Mouse (Mus musculus) limb, embryonic 12.5 days (tissue): ENCODE measurements around the gene Defb7. TPM values are rescaled to one million over a fixed set of nuclear protein-coding genes. Genes with fewer than 3 reads are reported as not detected.

Experiments used
- ATAC-seq: fragments of 200-750 bp; cut with Nextera tagmentation; 2 replicates; pipeline ENCODE4 v1.8.0; 2017; ENCODE audit warnings: low read depth, moderate TSS enrichment; ENCODE audit not compliant: insufficient number of reproducible peaks, insufficient read depth, low FRiP score, low TSS enrichment
- H3K27ac ChIP-seq: fragments of 300-500 bp; sonication (generic); 2 replicates; pipeline ENCODE4 v1.5.1; 2016; ENCODE audit warnings: mild to moderate bottlenecking, moderate library complexity
- H3K27me3 ChIP-seq: fragments of 300-500 bp; sonication (generic); 2 replicates; pipeline ENCODE4 v1.6.1; 2016; ENCODE audit warnings: mild to moderate bottlenecking, moderate library complexity
- H3K36me3 ChIP-seq: fragments of 300-500 bp; sonication (generic); 2 replicates; pipeline ENCODE4 v1.6.1; 2016; ENCODE audit warnings: mild to moderate bottlenecking, moderate library complexity
- H3K4me1 ChIP-seq: fragments of 300-500 bp; sonication (generic); replicated peaks from 2 replicates; pipeline ENCODE4 v1.6.1; 2016
- H3K4me2 ChIP-seq: fragments of 300-500 bp; sonication (generic); 2 replicates; pipeline ENCODE4 v1.6.1; 2016; ENCODE audit warnings: mild to moderate bottlenecking, moderate library complexity
- H3K4me3 ChIP-seq: fragments of 300-500 bp; sonication (generic); replicated peaks from 2 replicates; pipeline ENCODE4 v1.5.1; 2016; ENCODE audit warnings: mild to moderate bottlenecking
- H3K9ac ChIP-seq: fragments of 300-500 bp; sonication (generic); replicated peaks from 2 replicates; pipeline ENCODE4 v1.6.1; 2016; ENCODE audit warnings: mild to moderate bottlenecking, moderate library complexity
- H3K9me3 ChIP-seq: fragments of 300-500 bp; sonication (generic); 2 replicates; pipeline ENCODE4 v1.6.1; 2016; ENCODE audit warnings: mild to moderate bottlenecking, moderate library complexity
- WGBS: fragments of 180-500 bp; shearing (Covaris S2); methylation state at CpG from one replicate; pipeline ENCODE4 v1.1.7; 2016; 5-methylcytosine and 5-hydroxymethylcytosine counted together
- microRNA-seq: library from miRNA; unstranded; fragments of <30 nt; microRNA quantifications from one replicate; pipeline ENCODE4, GENCODE M21; 2017
- polyA plus RNA-seq: library from polyadenylated mRNA; unstranded; fragments of >200 nt; fragmentation: Nextera tagmentation; extraction: Ambion mirVana; gene quantifications from 2 replicates; pipeline ENCODE4 v1.2.1, GENCODE M21; 2016

Defb7 gene
- not detected in 2 replicates for polyA plus RNA-seq

DNA sequence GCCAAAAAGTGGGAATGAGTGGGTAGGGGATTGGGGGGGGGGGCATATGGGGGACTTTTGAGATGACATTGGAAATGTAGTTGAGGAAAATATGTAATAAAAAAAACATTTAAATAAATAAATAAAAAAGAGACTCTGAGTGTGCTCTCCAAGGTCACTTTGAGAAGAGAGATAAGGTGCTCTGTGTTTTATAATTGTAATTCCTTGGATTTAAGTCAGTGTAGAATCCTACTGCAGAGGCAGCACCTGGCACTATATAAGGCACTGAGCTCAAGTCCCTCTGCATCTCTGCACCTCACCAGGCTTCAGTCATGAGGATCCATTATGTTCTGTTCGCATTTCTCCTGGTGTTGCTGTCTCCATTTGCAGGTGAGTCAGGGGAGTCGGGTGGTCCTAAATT lies at the start of gene Defb7:
TSS of gene Defb7 (plus strand) at position 301 of the 400 bp plus-strand sequence.
- Histone ChIP-seq H3K27ac (no peak within 1 kb of the TSS), H3K9me3 (peaks cover 7% of the 10 kb centered on the region; the same call in 1 of the 2 replicates), H3K36me3 (no peaks in the 10 kb centered on the region), H3K9ac (no peak within 1 kb of the TSS), H3K4me1 (no peaks in the 10 kb centered on the region), H3K27me3 (no peaks in the 10 kb centered on the region), H3K4me3 (no peak within 1 kb of the TSS), H3K4me2 (no peak within 1 kb of the TSS)
- 96% methylated on average over 2 of the region's 2 CpGs for WGBS
- ATAC-seq: no peak

DNA sequence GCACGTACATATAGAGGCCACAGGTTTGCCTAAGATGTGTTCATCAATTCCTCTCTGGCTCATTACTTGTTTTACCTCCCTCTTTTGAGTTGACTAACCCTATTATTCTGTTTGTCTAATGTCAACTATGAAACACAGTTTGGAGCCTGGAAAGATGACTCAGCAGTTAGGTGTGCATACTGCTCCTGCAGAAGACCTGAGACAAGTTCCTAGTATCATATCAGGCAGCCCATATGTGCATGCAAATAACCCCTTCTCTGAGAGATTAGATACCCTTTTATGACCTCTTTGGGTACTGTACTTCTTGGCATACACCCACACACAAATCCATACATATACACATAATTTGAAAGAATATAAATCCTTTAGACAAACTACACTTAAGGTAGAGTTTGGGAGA lies 48.5 kb upstream of the Defb7 start:
- peaks cover 25% of the 10 kb centered on the region for H3K9me3 ChIP-seq
- no peak overlapping the region for H3K4me2 ChIP-seq
- ATAC-seq: no peak
- no peak overlapping the region for H3K27ac ChIP-seq
- whole genome bisulfite sequencing: 71% methylated on average over 1 of the region's 1 CpGs
- H3K9ac ChIP-seq: no peak overlapping the region
- H3K4me3 ChIP-seq: no peak overlapping the region
- no peaks in the 10 kb centered on the region for H3K27me3 ChIP-seq
- no peaks in the 10 kb centered on the region for H3K36me3 ChIP-seq
- H3K4me1 ChIP-seq: no peaks in the 10 kb centered on the region

DNA sequence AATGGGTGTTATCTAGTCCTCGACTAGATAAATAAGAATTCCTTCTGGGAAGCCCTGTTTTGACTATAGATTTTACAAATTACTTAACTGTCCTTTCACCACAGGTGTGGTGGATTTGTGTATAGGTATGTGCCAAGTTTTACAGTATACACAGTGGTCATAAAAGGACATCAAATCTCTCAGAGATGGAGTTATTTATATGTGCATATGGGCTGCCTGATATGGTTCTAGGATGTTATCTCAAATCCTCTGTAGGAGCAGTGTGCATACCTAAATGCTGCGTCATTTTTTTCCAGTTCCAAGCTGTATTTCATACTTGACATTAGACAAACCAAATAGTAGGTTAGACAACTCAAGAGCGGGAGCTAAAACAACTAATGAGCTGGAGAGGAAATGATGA lies 33.5 kb upstream of the Defb7 start:
- no peak for ATAC-seq
- no peak overlapping the region for H3K4me2 ChIP-seq
- no peaks in the 10 kb centered on the region for H3K27me3 ChIP-seq
- no peaks in the 10 kb centered on the region for H3K36me3 ChIP-seq
- no peak overlapping the region for H3K4me3 ChIP-seq
- H3K27ac ChIP-seq: no peak overlapping the region
- H3K4me1 ChIP-seq: no peaks in the 10 kb centered on the region
- peaks cover 33% of the 10 kb centered on the region for H3K9me3 ChIP-seq
- 88% methylated on average over 3 of the region's 3 CpGs for WGBS
- H3K9ac ChIP-seq: no peak overlapping the region

DNA sequence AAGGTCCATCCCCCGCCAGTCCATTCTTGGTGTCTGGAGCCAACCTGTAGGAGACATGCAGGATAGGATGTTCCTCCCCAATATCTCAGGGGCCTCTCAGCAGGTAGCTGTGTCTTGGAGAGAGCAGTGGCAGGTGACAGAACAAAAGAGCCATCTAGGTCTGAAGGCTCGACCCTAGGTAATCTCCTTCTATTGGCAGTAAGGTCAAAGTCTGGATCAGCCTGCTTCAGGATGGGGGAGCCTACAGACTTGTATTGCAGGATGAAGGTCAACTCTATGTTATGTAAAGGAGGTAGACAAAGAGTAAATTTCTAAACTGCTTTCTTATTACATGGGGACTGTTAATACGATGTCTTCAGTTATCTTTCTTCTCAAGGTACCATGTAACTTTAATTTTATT lies 25.9 kb upstream of the Defb7 start:
- peaks cover 19% of the 10 kb centered on the region; the same call in 1 of the 2 replicates for H3K9me3 ChIP-seq
- no peak overlapping the region for H3K27ac ChIP-seq
- no peak overlapping the region for H3K4me3 ChIP-seq
- no peak overlapping the region for H3K4me2 ChIP-seq
- no peaks in the 10 kb centered on the region for H3K27me3 ChIP-seq
- H3K36me3 ChIP-seq: no peaks in the 10 kb centered on the region
- no peak overlapping the region for H3K9ac ChIP-seq
- no peaks in the 10 kb centered on the region for H3K4me1 ChIP-seq
- ATAC-seq: no peak
- 86% methylated on average over 3 of the region's 3 CpGs for WGBS

DNA sequence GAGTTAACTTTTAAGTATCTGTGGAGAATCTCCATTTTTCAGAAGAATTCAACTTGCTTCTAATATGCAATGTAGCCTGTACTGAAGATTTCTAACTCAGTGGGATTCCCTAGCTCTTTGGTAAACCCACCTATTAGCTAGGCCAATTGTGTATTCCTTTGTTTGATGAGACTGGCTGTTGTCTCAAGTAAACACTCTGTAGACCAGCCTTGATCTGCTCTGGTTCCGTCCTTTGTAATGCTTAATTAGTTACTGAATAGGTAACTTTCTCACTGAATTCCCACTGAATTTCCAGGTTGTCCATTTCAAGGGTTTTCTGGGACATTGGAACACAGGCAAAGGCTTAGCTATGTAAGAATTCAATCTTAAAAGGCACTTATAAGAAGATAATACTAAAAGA lies 5.6 kb downstream of the Defb7 start:
- Histone ChIP-seq H3K4me1 (no peaks in the 10 kb centered on the region), H3K27me3 (no peaks in the 10 kb centered on the region), H3K36me3 (no peaks in the 10 kb centered on the region), H3K4me3 (no peak overlapping the region), H3K27ac (no peak overlapping the region), H3K4me2 (no peak overlapping the region), H3K9ac (no peak overlapping the region), H3K9me3 (peaks cover 54% of the 10 kb centered on the region)
- WGBS: 85% methylated on average over 1 of the region's 1 CpGs
- no peak for ATAC-seq

DNA sequence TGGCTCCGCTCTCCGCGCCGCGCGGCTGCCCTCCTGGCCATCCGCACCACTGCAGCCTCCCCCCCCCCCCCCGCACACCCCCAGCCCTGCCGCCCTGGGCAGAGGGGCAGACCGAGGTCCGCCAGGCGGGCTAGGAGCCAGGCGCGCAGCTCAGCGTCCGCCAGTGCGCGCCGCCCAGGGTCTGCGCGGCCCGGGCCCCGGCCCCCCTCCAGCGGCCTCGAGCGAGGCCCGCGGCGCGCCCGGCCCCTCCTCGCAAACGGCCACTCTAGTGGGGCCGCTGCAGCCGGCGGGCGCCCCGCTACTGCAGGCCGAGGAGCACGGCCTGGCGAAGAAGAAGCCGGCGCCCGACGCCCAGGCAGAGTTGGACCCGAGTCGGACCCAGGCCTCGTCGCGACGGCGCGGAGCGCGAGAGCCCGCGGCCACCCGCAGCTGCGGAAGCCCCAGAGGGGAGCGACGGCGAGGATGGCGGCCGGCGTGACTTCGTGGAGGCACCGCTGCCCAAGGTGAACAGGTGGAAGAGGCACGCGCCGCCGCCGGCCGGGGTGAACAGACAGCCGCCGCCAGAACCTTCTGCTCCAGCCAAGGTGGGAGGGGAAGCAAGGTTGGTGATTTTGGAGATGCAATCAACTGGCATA lies 40.4 kb downstream of the Defb7 start:
- H3K9ac ChIP-seq: peak overlapping the region; percentile 34; the same call in 1 of the 2 replicates
- 10% methylated on average over 65 of the region's 75 CpGs for WGBS
- H3K4me3 ChIP-seq: peak overlapping the region; percentile 39
- H3K27me3 ChIP-seq: peaks cover 35% of the 10 kb centered on the region
- H3K4me1 ChIP-seq: no peaks in the 10 kb centered on the region
- ATAC-seq: peak; percentile 73; the same call in 1 of the 2 replicates
- no peaks in the 10 kb centered on the region for H3K36me3 ChIP-seq
- H3K9me3 ChIP-seq: peaks cover 31% of the 10 kb centered on the region
- H3K27ac ChIP-seq: no peak overlapping the region
- H3K4me2 ChIP-seq: peak overlapping the region; percentile 63

DNA sequence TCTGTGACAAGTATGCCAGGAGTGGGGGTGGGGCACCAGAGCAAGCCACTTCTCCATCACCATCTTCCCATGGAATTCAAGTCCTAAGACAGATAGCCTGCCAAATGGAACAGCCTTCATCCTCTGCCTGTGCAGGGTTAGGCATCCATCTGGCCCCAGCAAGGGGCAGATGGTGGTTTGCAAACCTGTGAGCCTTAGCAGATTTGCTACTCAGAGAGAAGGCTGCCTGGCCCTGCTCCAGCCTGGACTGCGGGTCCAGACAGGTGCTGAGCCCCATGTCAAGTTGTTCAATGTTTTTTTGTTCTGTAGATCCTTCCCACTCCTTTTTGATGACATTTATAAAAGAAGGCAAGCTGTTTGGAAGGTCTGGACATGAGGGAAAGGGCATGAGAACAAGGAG lies 45.5 kb downstream of the Defb7 start:
- no peaks in the 10 kb centered on the region for H3K36me3 ChIP-seq
- no peak overlapping the region for H3K4me2 ChIP-seq
- no peak overlapping the region for H3K9ac ChIP-seq
- H3K4me1 ChIP-seq: no peaks in the 10 kb centered on the region
- H3K27ac ChIP-seq: no peak overlapping the region
- 83% methylated on average over 1 of the region's 1 CpGs for WGBS
- H3K9me3 ChIP-seq: peaks cover 47% of the 10 kb centered on the region
- H3K4me3 ChIP-seq: no peak overlapping the region
- ATAC-seq: no peak
- H3K27me3 ChIP-seq: peaks cover 16% of the 10 kb centered on the region

Small RNA genes within 50 kb of the gene (microRNA-seq; reads per million reads assigned to microRNA genes)
- not detected for gene Gm27288
- not detected for gene Gm27852

Other genes with a start within 250 kb of the Defb7 start
- not detected in 2 replicates for gene Defb5, start 247.5 kb upstream of the Defb7 start, polyA plus RNA-seq
- not detected in 2 replicates for gene Defb3, start 201.7 kb upstream of the Defb7 start, polyA plus RNA-seq
- gene Defb8, start 47.5 kb upstream of the Defb7 start, polyA plus RNA-seq: not detected in 2 replicates
- gene 4930467E23Rik, start 234.5 kb downstream of the Defb7 start, polyA plus RNA-seq: not detected in 2 replicates